Mouse (Mus musculus) G1E (cell line): ENCODE data around the gene Nppa. TPM values are rescaled to one million over a fixed set of nuclear protein-coding genes. Genes with fewer than 3 reads are reported as not detected.
"Not testable (repeated sequence)": the region's sequence is repeated elsewhere in the genome, so short reads cannot be mapped to it uniquely, and the experiment has no call there.

Source experiments
- ATAC-seq: 2 replicates; pipeline ENCODE4 v1.8.0; 2016; ENCODE audit warnings: mild to moderate bottlenecking; ENCODE audit not compliant: insufficient number of reproducible peaks, poor library complexity, low FRiP score, severe bottlenecking; ENCODE audit errors: extremely low read depth
- DNase-seq: peaks from one replicate; pipeline ENCODE4 v3.0.0; 2012; ENCODE audit warnings: low spot score
- H3K27me3 ChIP-seq: 2 replicates; pipeline ENCODE4 v1.6.1; 2012; ENCODE audit warnings: mild to moderate bottlenecking, low read length, inconsistent platforms; ENCODE audit not compliant: insufficient read depth
- H3K36me3 ChIP-seq: replicated peaks from 2 replicates; pipeline ENCODE3; 2012; ENCODE audit warnings: mild to moderate bottlenecking, inconsistent platforms
- H3K4me1 ChIP-seq: 2 replicates; pipeline ENCODE4 v1.6.1; 2012; ENCODE audit warnings: low read depth, low read length, inconsistent platforms, mixed read lengths; ENCODE audit not compliant: insufficient read depth
- H3K4me3 ChIP-seq: 2 replicates; pipeline ENCODE4 v1.5.1; 2012; ENCODE audit warnings: low read depth, mild to moderate bottlenecking, inconsistent platforms, low read length, moderate library complexity, mixed read lengths
- H3K9me3 ChIP-seq: replicated peaks from 2 replicates; pipeline ENCODE4 v1.6.1; 2012; ENCODE audit warnings: inconsistent platforms
- CTCF ChIP-seq: IDR thresholded peaks from 2 replicates; pipeline ENCODE4 v1.5.1; 2012; ENCODE audit warnings: low read depth, low read length, inconsistent platforms, mixed read lengths
- GATA1 ChIP-seq: IDR thresholded peaks from 2 replicates; pipeline ENCODE4 v1.6.1; 2012; ENCODE audit warnings: borderline replicate concordance, low read length, inconsistent platforms, mixed read lengths
- GATA2 ChIP-seq: IDR thresholded peaks from 2 replicates; pipeline ENCODE4 v1.6.1; 2012; ENCODE audit warnings: low read depth, low read length, inconsistent platforms, borderline replicate concordance
- POLR2AphosphoS5 ChIP-seq: IDR thresholded peaks from 2 replicates; pipeline ENCODE4 v1.6.1; 2012; ENCODE audit warnings: low read depth, low read length, inconsistent platforms; ENCODE audit not compliant: insufficient replicate concordance
- TAL1 ChIP-seq: conservative IDR thresholded peaks from 2 replicates; pipeline ENCODE4 v1.6.1; 2012; ENCODE audit warnings: low read depth, low read length, inconsistent platforms, mixed read lengths
- polyA plus RNA-seq: library from polyadenylated mRNA; stranded (reverse); fragments of >175 nt; gene quantifications from 2 replicates; pipeline ENCODE4 v1.2.3, GENCODE M21; 2012
- total RNA-seq, 2 experiments: library from RNA; stranded (forward) in 1 of 2; stranded (reverse) in 1 of 2; fragments of 200-1000 nt in 1 of 2; fragments of >200 nt in 1 of 2; fragmentation: Nextera tagmentation in 1 of 2; gene quantifications; 2 replicates each; pipeline ENCODE4 v1.2.3; 2014 to 2017

Gene Nppa
- total and polyA plus RNA-seq, 3 experiments = not detected

GRCm38 (mm10) chr4:148038600-148039253 lies 38.2 kb downstream of the Nppa start, which contains the start of the genes Clcn6 and Mthfr:
Clcn6 (minus strand) TSS chr4:148038821.
Mthfr (plus strand) TSS chr4:148039077.
- H3K4me1 ChIP-seq = peaks cover 49% of the 10 kb centered on the region
- H3K36me3 ChIP-seq = peaks cover 42% of the 10 kb centered on the region
- ATAC-seq = peak; percentile 95
- TF ChIP-seq GATA2 (no peak), TAL1 (no peak), CTCF (no peak), POLR2AphosphoS5 (no peak), GATA1 (no peak)
- no peaks in the 10 kb centered on the region for H3K9me3 ChIP-seq
- peak within 1 kb of the TSS; percentile 92 for H3K4me3 ChIP-seq
- no peaks in the 10 kb centered on the region for H3K27me3 ChIP-seq
- DNase-seq = peak; percentile 99

DNA sequence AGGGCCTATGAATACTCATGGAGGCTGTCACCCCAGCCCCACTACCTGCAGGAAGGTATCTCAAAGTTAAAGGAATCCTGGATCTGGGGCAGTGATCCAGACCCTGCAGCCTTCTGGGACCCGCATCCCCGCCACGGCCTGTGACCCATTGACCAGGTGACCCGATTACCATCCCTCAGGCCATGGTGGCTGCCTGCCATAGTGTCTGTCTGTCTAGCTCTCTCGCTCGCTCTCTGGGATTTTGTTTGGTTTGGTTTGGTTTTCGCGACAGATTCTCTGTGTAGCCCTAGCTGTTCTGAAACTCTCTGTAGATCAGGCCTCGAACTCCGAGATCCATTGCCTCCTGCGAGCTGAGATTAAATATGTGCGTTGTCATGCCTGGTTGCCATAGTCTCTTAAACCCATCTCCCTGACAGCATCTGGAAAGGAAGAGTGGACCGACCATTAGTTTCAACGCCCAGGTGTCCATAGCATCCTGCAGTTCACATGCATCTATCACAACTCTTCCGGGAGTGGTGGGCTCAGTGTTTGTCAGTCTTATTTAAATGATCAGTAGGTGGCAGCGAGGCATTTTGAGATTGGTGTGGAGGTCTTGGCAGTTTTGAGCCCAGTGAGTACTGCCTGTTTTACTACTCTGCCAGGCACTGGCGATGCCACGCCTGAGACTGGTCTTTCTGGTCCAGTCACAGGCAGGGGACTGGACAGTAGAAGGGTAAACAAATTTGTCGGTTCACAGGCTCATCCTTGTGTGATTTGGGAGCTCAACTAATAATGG lies 38.9 kb downstream of the Nppa start:
- peaks cover 55% of the 10 kb centered on the region for H3K4me1 ChIP-seq
- peak overlapping the region; percentile 92 for H3K4me3 ChIP-seq
- H3K36me3 ChIP-seq = peaks cover 44% of the 10 kb centered on the region
- no peaks in the 10 kb centered on the region for H3K9me3 ChIP-seq
- no peaks in the 10 kb centered on the region for H3K27me3 ChIP-seq
- ATAC-seq = no peak
- DNase-seq = no peak
- TF ChIP-seq GATA2 (no peak), POLR2AphosphoS5 (no peak), CTCF (no peak), TAL1 (no peak), GATA1 (no peak)

- ATAC-seq (no peak), DNase-seq (no peak)
- Histone ChIP-seq H3K4me3 (peak overlapping the region; percentile 92; the same call in 1 of the 2 replicates), H3K27me3 (no peaks in the 10 kb centered on the region), H3K36me3 (peaks cover 43% of the 10 kb centered on the region), H3K9me3 (no peaks in the 10 kb centered on the region), H3K4me1 (peaks cover 62% of the 10 kb centered on the region)
- TF ChIP-seq GATA1 (no peak), TAL1 (no peak), GATA2 (no peak)
Observed at GRCm38 (mm10) chr4:148040029-148040830, 39.7 kb downstream of the Nppa start.

DNA sequence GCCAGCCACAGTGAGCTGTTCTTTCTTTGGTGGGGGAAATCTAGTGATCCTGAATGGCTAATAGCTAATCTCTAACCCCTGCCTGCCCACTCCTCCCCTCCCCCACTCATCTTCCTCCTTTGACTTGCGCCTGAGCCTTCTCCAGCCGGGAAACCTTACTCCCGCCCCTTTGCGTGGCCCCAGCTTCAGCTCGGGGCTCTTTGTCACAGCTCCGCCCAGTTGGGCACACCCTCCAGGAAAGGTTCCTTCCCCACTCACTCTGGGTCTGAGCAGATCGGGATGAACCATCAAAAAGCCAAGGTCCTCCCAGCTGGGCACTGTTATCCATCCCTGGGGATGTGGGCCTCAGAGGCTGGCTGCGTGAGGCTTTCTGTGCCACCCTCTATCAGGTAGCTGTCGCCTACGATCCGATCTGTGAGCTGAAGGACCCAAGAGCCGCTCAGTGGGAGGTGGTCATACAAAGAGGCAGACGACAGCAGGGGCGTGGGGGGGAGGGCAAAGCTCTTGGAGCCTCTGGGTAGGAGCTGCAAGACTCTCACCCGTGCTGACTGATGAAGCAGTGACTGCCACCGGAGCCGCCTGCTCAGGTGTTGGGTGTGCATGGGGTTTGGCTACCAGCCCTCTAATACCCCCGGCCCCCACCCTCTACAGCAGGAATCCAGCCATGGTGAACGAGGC lies 40.5 kb downstream of the Nppa start:
- no peaks in the 10 kb centered on the region for H3K27me3 ChIP-seq
- H3K36me3 ChIP-seq = peaks cover 43% of the 10 kb centered on the region
- H3K4me3 ChIP-seq = peak overlapping the region; percentile 66; the same call in 1 of the 2 replicates
- TF ChIP-seq TAL1 (no peak), GATA2 (no peak), CTCF (no peak), POLR2AphosphoS5 (no peak), GATA1 (no peak)
- ATAC-seq (peak; percentile 17; the same call in 1 of the 2 replicates), DNase-seq (peak; percentile 47)
- no peaks in the 10 kb centered on the region for H3K9me3 ChIP-seq
- H3K4me1 ChIP-seq = peaks cover 71% of the 10 kb centered on the region

DNA sequence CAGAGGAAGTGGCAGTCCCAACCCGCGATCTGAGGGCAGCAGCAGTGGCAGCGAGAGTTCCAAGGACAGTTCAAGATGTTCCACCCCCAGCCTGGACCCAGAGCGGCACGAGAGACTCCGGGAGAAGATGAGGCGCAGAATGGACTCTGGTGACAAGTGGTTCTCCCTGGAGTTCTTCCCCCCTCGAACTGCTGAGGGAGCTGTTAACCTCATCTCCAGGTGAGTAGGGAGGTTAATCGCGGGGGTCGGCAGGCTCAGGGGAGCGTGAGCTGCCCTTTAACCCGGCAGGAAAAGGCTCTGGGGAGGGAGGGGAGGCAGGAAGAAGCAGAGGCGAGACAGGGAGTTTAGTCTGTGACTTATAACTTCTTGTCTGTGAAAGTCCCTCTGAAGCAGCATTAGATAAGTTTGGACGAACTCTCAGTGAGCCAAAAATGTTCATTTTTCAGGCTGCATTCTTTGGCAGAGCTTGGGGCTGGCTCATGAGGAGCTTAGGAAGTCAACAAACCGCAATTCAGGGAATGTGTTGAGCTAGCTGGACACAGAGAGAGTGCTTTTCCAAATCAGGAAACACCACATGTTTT lies 41.2 kb downstream of the Nppa start:
- Histone ChIP-seq H3K36me3 (peaks cover 43% of the 10 kb centered on the region), H3K27me3 (no peaks in the 10 kb centered on the region), H3K4me1 (peaks cover 76% of the 10 kb centered on the region), H3K9me3 (no peaks in the 10 kb centered on the region), H3K4me3 (peak overlapping the region; percentile 66; the same call in 1 of the 2 replicates)
- ATAC-seq = no peak
- TF ChIP-seq POLR2AphosphoS5 (no peak), GATA1 (no peak), TAL1 (no peak), CTCF (no peak), GATA2 (no peak)
- no peak for DNase-seq

DNA sequence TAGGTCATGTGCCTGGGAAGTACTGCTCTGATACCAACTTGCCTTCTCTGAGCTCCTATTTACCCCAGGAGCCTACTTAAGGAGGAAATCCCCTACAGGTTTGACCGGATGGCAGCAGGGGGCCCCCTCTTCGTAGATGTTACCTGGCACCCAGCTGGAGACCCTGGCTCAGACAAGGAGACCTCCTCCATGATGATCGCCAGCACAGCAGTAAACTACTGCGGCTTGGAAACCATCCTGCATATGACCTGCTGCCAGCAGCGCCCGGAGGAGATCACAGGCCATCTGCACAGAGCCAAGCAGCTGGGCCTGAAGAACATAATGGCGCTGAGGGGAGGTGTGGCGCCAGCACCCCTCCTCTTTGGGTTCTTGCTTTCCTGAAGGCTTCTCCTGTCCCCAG lies 42.8 kb downstream of the Nppa start:
- Histone ChIP-seq H3K36me3 (peaks cover 47% of the 10 kb centered on the region), H3K4me1 (peaks cover 83% of the 10 kb centered on the region)
- not testable (repeated sequence) for H3K9me3 ChIP-seq, H3K27me3 ChIP-seq, H3K4me3 ChIP-seq, ATAC-seq, DNase-seq
